Mouse (Mus musculus): Measurements from ENCODE around the gene Fig4.

- no peak for TF ChIP-seq CTCF (IDR thresholded peaks at IDR 0.05; ENCODE audit: borderline replicate concordance, insufficient read depth, low read length)
- TF ChIP-seq POLR2A (IDR thresholded peaks at IDR 0.05; ENCODE audit: low read depth, low read length), result no peak
Observed at GRCm38 (mm10) chr10:41231163-41231835, 71.8 kb downstream of the Fig4 start.
